Mouse (Mus musculus) activated CD4-positive, CD25-positive, alpha-beta regulatory T cell, adult 4 months (primary cell): ENCODE measurements around the gene Med13l. TPM values are rescaled to one million over a fixed set of nuclear protein-coding genes. Genes with fewer than 3 reads are reported as not detected.

Experiments used
- ATAC-seq: one replicate; pipeline ENCODE4 v1.8.0; 2017
- polyA plus RNA-seq, 2 experiments: library from polyadenylated mRNA; unstranded; fragments of 100-300 nt; shearing (Covaris generic); gene quantifications; one replicate each; pipeline ENCODE4 v1.2.1; 2017

Gene Med13l
- polyA plus RNA-seq, 2 experiments from 2014 or later = 14.6 to 17.4 TPM

- ATAC-seq = no peak
Measured at GRCm38 (mm10) chr5:118700978-118701377, 140.5 kb downstream of the Med13l start.

DNA sequence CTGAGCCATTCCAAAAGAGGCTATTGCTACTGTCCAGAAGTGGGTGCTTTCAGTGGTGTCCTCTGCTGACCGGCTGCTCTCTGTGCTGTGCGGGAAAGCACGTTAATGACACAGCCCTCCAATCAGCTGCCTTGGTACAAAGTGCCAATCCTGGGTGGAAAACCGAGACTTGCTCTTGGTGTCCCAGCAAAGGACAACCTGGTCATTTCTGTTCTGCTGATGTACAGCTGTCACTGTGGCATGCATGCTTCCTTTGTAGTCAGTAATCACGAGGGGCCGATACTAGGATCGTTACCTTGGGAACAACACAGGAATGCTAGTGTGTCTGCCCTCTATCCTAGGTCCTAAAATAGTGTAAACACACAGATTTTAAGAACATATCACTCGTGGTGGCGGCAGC lies 142.2 kb downstream of the Med13l start:
- ATAC-seq = no peak

GRCm38 (mm10) chr5:118704148-118704547 lies 143.7 kb downstream of the Med13l start:
- ATAC-seq = no peak

GRCm38 (mm10) chr5:118704960-118705359 lies 144.5 kb downstream of the Med13l start:
- ATAC-seq = no peak

- ATAC-seq = no peak
Measured at GRCm38 (mm10) chr5:118706009-118706408, 145.5 kb downstream of the Med13l start.

GRCm38 (mm10) chr5:118706414-118706813 lies 145.9 kb downstream of the Med13l start:
- ATAC-seq = no peak

- ATAC-seq = no peak
Measured at GRCm38 (mm10) chr5:118707501-118707900, 147.0 kb downstream of the Med13l start.

GRCm38 (mm10) chr5:118708215-118708949 lies 147.9 kb downstream of the Med13l start:
- ATAC-seq = no peak

GRCm38 (mm10) chr5:118709847-118710251 lies 149.4 kb downstream of the Med13l start:
- peak; percentile 55 for ATAC-seq

GRCm38 (mm10) chr5:118715518-118715917 lies 155.0 kb downstream of the Med13l start:
- ATAC-seq = no peak

GRCm38 (mm10) chr5:118716295-118717271 lies 156.1 kb downstream of the Med13l start:
- no peak for ATAC-seq

GRCm38 (mm10) chr5:118717456-118717855 lies 157.0 kb downstream of the Med13l start:
- ATAC-seq = no peak

- ATAC-seq = no peak
Measured at GRCm38 (mm10) chr5:118718070-118718469, 157.6 kb downstream of the Med13l start.

DNA sequence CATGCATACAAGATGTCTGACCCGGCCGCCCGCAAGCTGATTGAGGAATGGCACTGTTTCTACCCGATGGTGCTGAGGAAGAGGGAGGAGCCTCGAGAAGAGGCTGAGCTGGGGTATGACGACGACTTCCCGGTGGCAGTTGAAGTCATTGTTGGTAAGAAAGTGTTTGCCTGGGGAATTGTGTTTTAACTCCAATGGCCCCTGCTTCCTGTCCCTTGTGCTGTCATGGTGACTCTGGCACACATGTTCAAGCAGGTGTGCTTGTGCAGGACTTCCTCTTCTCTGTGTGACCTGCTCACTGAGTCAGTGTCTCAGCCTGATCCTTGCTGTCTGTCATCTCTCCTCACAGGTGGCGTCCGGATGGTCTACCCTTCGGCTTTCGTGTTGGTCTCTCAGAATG lies 160.9 kb downstream of the Med13l start:
- ATAC-seq = no peak

DNA sequence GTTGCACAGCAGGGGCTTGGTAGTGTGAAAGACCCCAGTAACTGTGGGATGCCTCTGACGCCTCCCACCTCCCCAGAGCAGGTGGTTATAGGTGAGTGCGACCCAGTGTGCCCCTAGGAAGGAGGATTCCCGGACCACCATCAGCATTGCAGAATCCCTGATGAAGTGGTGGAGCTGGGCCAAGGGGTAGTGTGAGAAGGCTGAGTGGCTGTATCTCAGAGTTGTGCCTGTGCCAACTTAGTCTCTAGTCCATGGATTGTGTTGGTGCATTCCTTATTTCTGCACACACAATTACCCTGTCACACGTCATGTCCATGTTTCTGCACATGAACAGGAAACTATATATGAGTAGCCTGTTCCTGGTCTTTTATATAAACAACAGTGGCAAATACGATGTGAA lies 161.4 kb downstream of the Med13l start:
- no peak for ATAC-seq

DNA sequence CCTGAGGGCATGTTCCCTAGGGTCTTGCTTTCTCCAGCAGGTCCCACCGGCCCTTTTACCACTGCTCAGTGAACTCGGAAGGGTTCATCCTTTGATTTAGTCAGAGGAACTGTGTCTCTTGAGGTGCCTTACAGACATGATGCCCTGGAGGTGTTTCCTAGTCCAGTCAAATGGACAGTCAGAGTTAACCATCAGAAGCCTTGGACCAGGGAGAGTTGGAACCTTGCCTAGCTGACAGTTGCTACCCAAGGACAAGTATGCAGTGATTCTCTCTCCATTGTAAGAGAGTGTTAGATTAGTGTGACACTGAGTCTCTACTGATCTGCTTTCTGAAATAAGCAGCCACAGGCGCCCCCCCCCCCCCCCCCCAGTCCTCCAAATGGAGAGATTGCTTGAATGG lies 162.0 kb downstream of the Med13l start:
- no peak for ATAC-seq

DNA sequence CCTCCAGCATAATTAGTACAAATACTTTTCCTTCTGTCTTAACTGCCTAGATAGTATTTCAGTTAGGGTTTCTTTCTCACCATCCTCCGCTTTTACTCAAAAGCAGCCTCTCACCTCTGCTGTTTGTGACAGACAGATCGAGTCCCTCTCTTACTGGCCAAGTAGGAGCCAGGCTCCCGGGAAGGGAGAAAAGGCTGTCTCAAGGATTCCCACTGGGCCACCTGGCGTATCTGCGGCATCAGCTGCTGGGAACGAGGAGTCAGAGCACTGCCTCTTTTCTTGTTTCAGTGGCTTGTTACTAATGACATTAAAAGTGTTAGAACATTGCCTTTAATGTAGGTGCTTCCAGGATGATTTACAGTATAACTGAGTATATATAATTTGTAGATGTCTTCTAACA lies 164.9 kb downstream of the Med13l start:
- no peak for ATAC-seq

DNA sequence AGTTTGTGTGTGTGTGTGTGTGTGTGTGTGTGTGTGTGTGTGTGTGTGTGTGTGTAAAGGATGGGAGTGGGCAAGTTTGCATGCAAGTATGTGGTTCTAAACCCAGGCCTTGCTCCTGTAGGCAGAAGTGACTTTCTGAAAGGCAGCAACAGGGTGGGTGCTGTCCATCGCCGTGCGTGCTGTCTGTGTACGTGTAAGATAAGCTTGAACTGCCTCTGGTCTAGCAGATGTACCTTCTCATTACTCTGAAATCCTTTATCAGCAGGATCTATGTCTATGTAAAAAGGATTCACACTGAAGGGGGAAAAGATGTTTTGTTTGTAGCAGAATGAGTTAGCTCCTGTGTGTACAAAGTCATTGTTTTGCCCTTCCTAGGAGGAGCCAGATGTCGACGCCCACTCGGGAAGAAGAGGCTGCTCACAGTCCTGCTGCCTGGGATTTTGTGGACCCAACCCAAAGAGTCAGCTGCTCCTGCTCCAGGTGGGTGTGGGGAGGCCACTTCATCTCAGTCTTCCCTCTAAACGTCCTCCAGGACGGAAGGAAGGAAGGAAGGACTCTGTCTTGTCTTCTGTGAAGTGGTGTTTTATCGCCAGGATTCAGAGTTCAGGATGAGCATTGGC lies 165.5 kb downstream of the Med13l start:
- ATAC-seq = no peak

- ATAC-seq = no peak
Measured at GRCm38 (mm10) chr5:118727336-118727735, 166.9 kb downstream of the Med13l start.

GRCm38 (mm10) chr5:118732221-118732620 lies 171.7 kb downstream of the Med13l start:
- ATAC-seq = no peak

GRCm38 (mm10) chr5:118732651-118733050 lies 172.2 kb downstream of the Med13l start:
- ATAC-seq = no peak

GRCm38 (mm10) chr5:118733566-118733965 lies 173.1 kb downstream of the Med13l start:
- no peak for ATAC-seq

- no peak for ATAC-seq
Measured at GRCm38 (mm10) chr5:118734455-118734854, 174.0 kb downstream of the Med13l start.
